Mouse (Mus musculus) G1E (cell line): ENCODE results near the gene Il9.

Experiments
- CTCF ChIP-seq: IDR thresholded peaks from 2 replicates; pipeline ENCODE4 v1.5.1; 2012; ENCODE audit warnings: low read depth, low read length, inconsistent platforms, mixed read lengths
- GATA1 ChIP-seq: IDR thresholded peaks from 2 replicates; pipeline ENCODE4 v1.6.1; 2012; ENCODE audit warnings: borderline replicate concordance, low read length, inconsistent platforms, mixed read lengths
- GATA2 ChIP-seq: IDR thresholded peaks from 2 replicates; pipeline ENCODE4 v1.6.1; 2012; ENCODE audit warnings: low read depth, low read length, inconsistent platforms, borderline replicate concordance
- POLR2AphosphoS5 ChIP-seq: IDR thresholded peaks from 2 replicates; pipeline ENCODE4 v1.6.1; 2012; ENCODE audit warnings: low read depth, low read length, inconsistent platforms; ENCODE audit not compliant: insufficient replicate concordance
- TAL1 ChIP-seq: conservative IDR thresholded peaks from 2 replicates; pipeline ENCODE4 v1.6.1; 2012; ENCODE audit warnings: low read depth, low read length, inconsistent platforms, mixed read lengths

- TF ChIP-seq CTCF (no peak), GATA1 (no peak), TAL1 (no peak), GATA2 (no peak), POLR2AphosphoS5 (no peak)
Measured at GRCm38 (mm10) chr13:56434311-56434751, 47.7 kb downstream of the Il9 start.
